Mouse (Mus musculus) liver, embryonic 13.5 days (tissue): ENCODE data around the gene Myh11. TPM values are rescaled to one million over a fixed set of nuclear protein-coding genes. Genes with fewer than 3 reads are reported as not detected.

ENCODE experiments used
- ATAC-seq: fragments of 200-750 bp; cut with Nextera tagmentation; 2 replicates; pipeline ENCODE4 v1.8.0; 2017; ENCODE audit warnings: low read depth, mild to moderate bottlenecking, moderate number of reproducible peaks, moderate library complexity
- DNase-seq: peaks from one replicate; pipeline ENCODE4 v3.0.0; 2022
- H3K27ac ChIP-seq: fragments of 300-500 bp; sonication (generic); 2 replicates; pipeline ENCODE4 v1.5.1; 2015; ENCODE audit warnings: moderate library complexity, mild to moderate bottlenecking, inconsistent platforms
- H3K27me3 ChIP-seq: fragments of 300-500 bp; sonication (generic); 2 replicates; pipeline ENCODE4 v1.6.1; 2015; ENCODE audit warnings: mild to moderate bottlenecking, inconsistent platforms
- H3K36me3 ChIP-seq: fragments of 300-500 bp; sonication (generic); 2 replicates; pipeline ENCODE4 v1.6.1; 2015; ENCODE audit warnings: mild to moderate bottlenecking, inconsistent platforms
- H3K4me1 ChIP-seq: fragments of 300-500 bp; sonication (generic); replicated peaks from 2 replicates; pipeline ENCODE4 v1.6.1; 2015; ENCODE audit warnings: inconsistent platforms
- H3K4me2 ChIP-seq: fragments of 300-500 bp; sonication (generic); 2 replicates; pipeline ENCODE4 v1.6.1; 2015; ENCODE audit warnings: inconsistent platforms, mild to moderate bottlenecking, moderate library complexity
- H3K4me3 ChIP-seq: fragments of 300-500 bp; sonication (generic); replicated peaks from 2 replicates; pipeline ENCODE4 v1.5.1; 2015; ENCODE audit warnings: mild to moderate bottlenecking, inconsistent platforms
- H3K9ac ChIP-seq: fragments of 300-500 bp; sonication (generic); 2 replicates; pipeline ENCODE4 v1.6.1; 2015; ENCODE audit warnings: mild to moderate bottlenecking, inconsistent platforms
- H3K9me3 ChIP-seq: fragments of 300-500 bp; sonication (generic); replicated peaks from 2 replicates; pipeline ENCODE4 v1.6.1; 2016; ENCODE audit warnings: inconsistent platforms
- WGBS: fragments of 180-500 bp; shearing (Covaris S2); methylation state at CpG from one replicate; pipeline ENCODE4 v1.1.7; 2015; ENCODE audit not compliant: insufficient replicate concordance; 5-methylcytosine and 5-hydroxymethylcytosine counted together
- polyA plus RNA-seq: library from polyadenylated mRNA; unstranded; fragments of >200 nt; fragmentation: Nextera tagmentation; extraction: Ambion mirVana; gene quantifications from 2 replicates; pipeline ENCODE4 v1.2.1, GENCODE M21; 2015

Gene Myh11
- polyA plus RNA-seq, 1 experiment from 2014 or later = 0.66 TPM

- Histone ChIP-seq H3K36me3 (peaks cover 66% of the 10 kb centered on the region), H3K27me3 (no peaks in the 10 kb centered on the region), H3K4me1 (peaks cover 40% of the 10 kb centered on the region), H3K4me2 (no peak overlapping the region), H3K9ac (no peak overlapping the region), H3K9me3 (no peaks in the 10 kb centered on the region), H3K4me3 (no peak overlapping the region), H3K27ac (no peak overlapping the region)
- ATAC-seq = no peak
- 81% methylated on average over 3 of the region's 3 CpGs for WGBS
- no peak for DNase-seq
These were observed 13.6 kb upstream of the Myh11 start for GRCm38 (mm10) chr16:14304791-14305190.

- peaks cover 76% of the 10 kb centered on the region for H3K36me3 ChIP-seq
- H3K9ac ChIP-seq = no peak overlapping the region
- no peak overlapping the region for H3K4me2 ChIP-seq
- no peaks in the 10 kb centered on the region for H3K27me3 ChIP-seq
- H3K9me3 ChIP-seq = no peaks in the 10 kb centered on the region
- ATAC-seq = no peak
- 0 out of 2 replicates have a peak overlapping the region, but pooled peaks have one; percentile 15 for H3K27ac ChIP-seq
- no peak for DNase-seq
- H3K4me3 ChIP-seq = no peak overlapping the region
- WGBS = 71% methylated on average over 7 of the region's 7 CpGs
- peaks cover 29% of the 10 kb centered on the region for H3K4me1 ChIP-seq
These were observed 12.5 kb upstream of the Myh11 start for GRCm38 (mm10) chr16:14303676-14304075.

GRCm38 (mm10) chr16:14303148-14303547, 12.0 kb upstream of the Myh11 start:
- Histone ChIP-seq H3K4me1 (peaks cover 23% of the 10 kb centered on the region), H3K27ac (no peak overlapping the region), H3K4me3 (no peak overlapping the region), H3K4me2 (no peak overlapping the region), H3K9ac (no peak overlapping the region), H3K9me3 (no peaks in the 10 kb centered on the region), H3K27me3 (no peaks in the 10 kb centered on the region), H3K36me3 (peaks cover 80% of the 10 kb centered on the region)
- no peak for DNase-seq
- ATAC-seq = no peak
- WGBS = 91% methylated on average over 2 of the region's 2 CpGs

GRCm38 (mm10) chr16:14298461-14298860, 7.3 kb upstream of the Myh11 start:
- no peak overlapping the region for H3K9ac ChIP-seq
- H3K4me2 ChIP-seq = no peak overlapping the region
- peaks cover 8% of the 10 kb centered on the region; the same call in 1 of the 2 replicates for H3K27me3 ChIP-seq
- no peak overlapping the region for H3K4me3 ChIP-seq
- no peak overlapping the region for H3K27ac ChIP-seq
- no peak for ATAC-seq
- H3K36me3 ChIP-seq = peaks cover 53% of the 10 kb centered on the region
- H3K9me3 ChIP-seq = no peaks in the 10 kb centered on the region
- 88% methylated on average over 4 of the region's 4 CpGs for WGBS
- no peaks in the 10 kb centered on the region for H3K4me1 ChIP-seq
- no peak for DNase-seq

- Histone ChIP-seq H3K27ac (no peak overlapping the region), H3K36me3 (peaks cover 46% of the 10 kb centered on the region), H3K4me1 (no peaks in the 10 kb centered on the region), H3K27me3 (peaks cover 15% of the 10 kb centered on the region), H3K9me3 (no peaks in the 10 kb centered on the region), H3K9ac (no peak overlapping the region), H3K4me3 (no peak overlapping the region), H3K4me2 (no peak overlapping the region)
- WGBS = 78% methylated on average over 4 of the region's 4 CpGs
- no peak for DNase-seq
- ATAC-seq = no peak
These were observed 6.6 kb upstream of the Myh11 start for GRCm38 (mm10) chr16:14297746-14298145.

- 81% methylated on average over 3 of the region's 3 CpGs for WGBS
- Histone ChIP-seq H3K27ac (no peak overlapping the region), H3K4me2 (no peak overlapping the region), H3K9ac (no peak overlapping the region), H3K4me3 (no peak overlapping the region), H3K4me1 (peaks cover 6% of the 10 kb centered on the region), H3K27me3 (peaks cover 21% of the 10 kb centered on the region), H3K36me3 (peaks cover 41% of the 10 kb centered on the region), H3K9me3 (no peaks in the 10 kb centered on the region)
- ATAC-seq = no peak
- DNase-seq = no peak
These were observed 6.0 kb upstream of the Myh11 start for GRCm38 (mm10) chr16:14297137-14297536.

GRCm38 (mm10) chr16:14296544-14297124, 5.5 kb upstream of the Myh11 start:
- no peak overlapping the region for H3K27ac ChIP-seq
- no peak for ATAC-seq

GRCm38 (mm10) chr16:14295291-14295690, 4.1 kb upstream of the Myh11 start:
- WGBS = 34% methylated on average over 2 of the region's 2 CpGs
- ATAC-seq (no peak), DNase-seq (no peak)
- no peaks in the 10 kb centered on the region for H3K9me3 ChIP-seq
- peaks cover 36% of the 10 kb centered on the region for H3K27me3 ChIP-seq
- no peak overlapping the region for H3K9ac ChIP-seq
- peaks cover 10% of the 10 kb centered on the region for H3K4me1 ChIP-seq
- H3K27ac ChIP-seq = no peak overlapping the region
- H3K4me3 ChIP-seq = no peak overlapping the region
- H3K36me3 ChIP-seq = peaks cover 23% of the 10 kb centered on the region
- no peak overlapping the region for H3K4me2 ChIP-seq

More at GRCm38 (mm10) chr16:14296544-14297124, 5.5 kb upstream of the Myh11 start:
- Histone ChIP-seq H3K36me3 (peaks cover 36% of the 10 kb centered on the region), H3K9ac (no peak overlapping the region), H3K4me1 (peaks cover 10% of the 10 kb centered on the region), H3K27me3 (peaks cover 26% of the 10 kb centered on the region), H3K4me2 (no peak overlapping the region), H3K4me3 (no peak overlapping the region), H3K9me3 (no peaks in the 10 kb centered on the region)
- DNase-seq = no peak
- 75% methylated on average over 2 of the region's 2 CpGs for WGBS

GRCm38 (mm10) chr16:14292205-14293199, 1.3 kb upstream of the Myh11 start:
- Histone ChIP-seq H3K4me3 (no peak overlapping the region), H3K36me3 (no peaks in the 10 kb centered on the region; the same call in 1 of the 2 replicates), H3K9ac (no peak overlapping the region), H3K4me2 (peak overlapping the region; percentile 34), H3K27me3 (peaks cover 39% of the 10 kb centered on the region), H3K9me3 (no peaks in the 10 kb centered on the region), H3K4me1 (peaks cover 10% of the 10 kb centered on the region), H3K27ac (no peak overlapping the region)
- DNase-seq (no peak), ATAC-seq (no peak)
- 17% methylated on average over 31 of the region's 31 CpGs for WGBS

GRCm38 (mm10) chr16:14272374-14272965, 18.7 kb downstream of the Myh11 start:
- ATAC-seq = no peak
- Histone ChIP-seq H3K4me1 (no peaks in the 10 kb centered on the region), H3K9ac (no peak overlapping the region), H3K36me3 (no peaks in the 10 kb centered on the region), H3K27me3 (no peaks in the 10 kb centered on the region), H3K9me3 (no peaks in the 10 kb centered on the region), H3K27ac (no peak overlapping the region), H3K4me2 (no peak overlapping the region), H3K4me3 (no peak overlapping the region)
- 48% methylated on average over 4 of the region's 4 CpGs for WGBS
- DNase-seq = no peak

- no peaks in the 10 kb centered on the region for H3K27me3 ChIP-seq
- WGBS = 8% methylated on average over 4 of the region's 4 CpGs
These were observed 25.8 kb downstream of the Myh11 start for GRCm38 (mm10) chr16:14265203-14265920.

More at GRCm38 (mm10) chr16:14265203-14265920, 25.8 kb downstream of the Myh11 start:
- Histone ChIP-seq H3K4me2 (no peak overlapping the region), H3K9me3 (no peaks in the 10 kb centered on the region), H3K9ac (no peak overlapping the region), H3K36me3 (no peaks in the 10 kb centered on the region), H3K4me1 (peaks cover 11% of the 10 kb centered on the region), H3K4me3 (no peak overlapping the region), H3K27ac (no peak overlapping the region)
- no peak for DNase-seq
- no peak for ATAC-seq
